Mouse (Mus musculus): ENCODE data around the gene Hoxa11. TPM values are rescaled to one million over a fixed set of nuclear protein-coding genes. Genes with fewer than 3 reads are reported as not detected.

Gene Hoxa11
- total RNA-seq, 2 experiments from 2014 or later: not detected

DNA sequence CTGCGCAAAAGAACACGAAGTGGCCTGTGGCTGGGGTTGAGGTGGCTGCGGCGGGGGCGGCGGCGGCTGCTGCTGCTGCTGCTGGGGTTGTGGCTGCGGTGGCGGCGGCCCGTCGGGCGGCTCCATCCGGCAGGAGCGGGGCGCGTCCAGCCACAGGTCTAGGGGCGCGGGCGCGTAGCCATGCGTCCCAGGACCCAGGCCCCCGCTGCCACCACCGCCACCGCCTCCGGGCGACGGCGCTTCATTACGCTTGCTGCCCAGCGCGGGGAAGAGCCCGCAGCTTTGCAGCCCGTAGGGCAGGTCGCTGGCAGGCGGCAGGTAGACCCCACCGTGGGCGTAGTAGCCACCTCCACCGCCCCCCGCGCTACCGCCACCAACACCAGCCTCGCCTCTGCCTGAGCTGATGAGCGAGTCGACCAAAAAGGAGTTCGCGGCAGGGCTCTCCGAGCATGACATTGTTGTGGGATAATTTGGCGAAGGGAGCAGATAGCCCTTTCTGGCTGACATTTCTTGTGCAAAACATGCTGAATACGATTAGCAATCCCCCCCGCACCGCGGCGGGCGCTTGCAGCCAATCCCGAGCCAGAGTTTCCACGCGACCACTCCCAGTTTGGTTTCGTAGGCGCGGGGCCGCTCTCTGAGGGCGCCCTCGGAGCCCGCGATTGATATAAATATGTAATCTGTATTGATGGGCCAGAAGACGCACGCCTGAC lies 11.0 kb downstream of the Hoxa11 start:
- ATAC-seq (replicated peaks; ENCODE audit: low FRiP score, poor library complexity, severe bottlenecking): no peak

DNA sequence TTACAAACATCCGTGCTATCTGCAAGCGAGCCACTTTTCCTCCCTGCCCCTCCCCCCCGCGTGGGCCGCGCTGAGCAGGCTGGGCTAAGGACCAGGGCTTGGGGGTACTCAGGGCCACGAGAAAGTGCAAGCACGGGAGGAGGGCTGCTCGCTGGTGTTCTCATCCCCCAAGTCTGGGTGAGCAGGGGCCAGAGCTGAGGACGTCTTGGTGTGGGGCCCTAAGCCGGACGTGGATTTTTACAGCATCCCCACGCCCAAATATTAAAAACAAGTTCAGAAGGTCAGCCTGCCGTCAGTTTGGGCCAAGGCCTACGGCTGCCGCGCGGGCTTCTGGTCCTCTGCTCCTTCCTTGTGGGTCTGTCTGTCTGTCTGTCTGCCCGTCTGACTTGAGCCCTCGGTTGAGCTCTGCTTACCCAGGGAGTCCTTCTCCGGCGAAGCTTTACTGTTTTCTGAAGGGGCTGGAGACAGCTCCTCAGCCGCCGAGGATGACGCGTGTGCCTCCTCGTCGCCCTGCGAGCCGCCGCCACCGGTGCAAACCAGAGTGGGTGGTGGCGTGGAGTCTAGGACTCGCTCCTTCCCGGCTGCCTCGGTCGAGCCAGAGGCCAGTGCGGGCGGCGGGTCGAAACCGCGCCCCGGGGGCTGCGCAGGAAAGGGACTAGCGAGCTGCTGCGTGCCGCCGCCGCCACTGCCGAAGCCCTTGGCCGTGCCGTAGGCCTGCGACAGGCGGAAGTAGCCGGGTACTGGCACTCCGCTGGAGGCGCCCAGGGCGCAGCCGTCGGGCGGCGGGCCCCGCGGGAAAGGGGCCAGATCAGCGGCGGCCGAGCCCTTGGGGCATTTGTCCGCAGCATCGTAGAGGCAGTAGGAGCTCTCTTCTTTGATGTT lies 11.8 kb downstream of the Hoxa11 start:
- no peak for ATAC-seq (replicated peaks; ENCODE audit: low FRiP score, poor library complexity, severe bottlenecking)

DNA sequence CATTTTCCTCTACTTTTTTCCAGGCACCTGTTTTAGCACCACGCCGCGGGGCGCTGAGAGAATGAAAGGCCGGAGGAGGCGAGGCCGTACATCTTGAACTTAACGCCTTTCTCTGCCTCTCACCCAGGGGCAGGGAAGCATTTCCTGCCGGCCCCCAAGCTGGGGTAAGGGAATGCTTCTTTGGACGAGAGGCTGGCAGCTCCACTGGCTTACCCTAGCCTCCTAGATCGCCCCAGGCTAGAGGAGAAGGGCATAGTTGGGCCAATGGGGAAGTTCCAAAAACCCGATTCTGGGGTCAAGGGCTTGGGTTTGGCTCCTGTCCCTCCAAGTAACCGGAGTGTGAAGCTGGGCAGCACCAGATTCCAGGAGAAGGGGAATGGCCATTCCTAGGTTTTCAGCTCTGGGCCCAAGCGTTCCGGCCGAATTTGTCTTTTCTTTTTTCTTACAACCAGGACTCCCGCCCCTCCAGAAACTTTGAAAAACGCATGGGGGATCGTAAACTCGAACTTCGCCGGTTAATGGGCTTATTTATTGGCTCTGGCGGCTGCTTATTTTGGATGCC lies 12.5 kb downstream of the Hoxa11 start:
- no peak for ATAC-seq (replicated peaks; ENCODE audit: low FRiP score, poor library complexity, severe bottlenecking)

DNA sequence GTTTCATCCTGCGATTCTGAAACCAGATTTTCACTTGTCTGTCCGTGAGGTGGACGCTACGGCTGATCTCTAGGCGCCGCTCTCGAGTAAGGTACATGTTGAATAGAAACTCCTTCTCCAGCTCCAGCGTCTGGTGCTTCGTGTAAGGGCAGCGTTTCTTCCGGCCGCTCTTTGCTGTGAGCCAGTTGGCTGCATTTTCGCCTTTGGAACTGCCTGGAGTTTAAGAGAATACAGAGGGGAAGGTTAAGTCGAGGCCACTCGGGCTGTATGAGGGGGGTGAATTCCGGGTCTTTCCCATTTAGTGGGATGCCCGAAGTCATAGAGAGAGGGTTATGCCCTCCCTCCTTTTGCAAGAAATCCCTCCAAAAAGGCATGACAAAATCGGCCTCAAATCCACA lies 13.0 kb downstream of the Hoxa11 start:
- ATAC-seq (replicated peaks; ENCODE audit: low FRiP score, poor library complexity, severe bottlenecking): no peak

DNA sequence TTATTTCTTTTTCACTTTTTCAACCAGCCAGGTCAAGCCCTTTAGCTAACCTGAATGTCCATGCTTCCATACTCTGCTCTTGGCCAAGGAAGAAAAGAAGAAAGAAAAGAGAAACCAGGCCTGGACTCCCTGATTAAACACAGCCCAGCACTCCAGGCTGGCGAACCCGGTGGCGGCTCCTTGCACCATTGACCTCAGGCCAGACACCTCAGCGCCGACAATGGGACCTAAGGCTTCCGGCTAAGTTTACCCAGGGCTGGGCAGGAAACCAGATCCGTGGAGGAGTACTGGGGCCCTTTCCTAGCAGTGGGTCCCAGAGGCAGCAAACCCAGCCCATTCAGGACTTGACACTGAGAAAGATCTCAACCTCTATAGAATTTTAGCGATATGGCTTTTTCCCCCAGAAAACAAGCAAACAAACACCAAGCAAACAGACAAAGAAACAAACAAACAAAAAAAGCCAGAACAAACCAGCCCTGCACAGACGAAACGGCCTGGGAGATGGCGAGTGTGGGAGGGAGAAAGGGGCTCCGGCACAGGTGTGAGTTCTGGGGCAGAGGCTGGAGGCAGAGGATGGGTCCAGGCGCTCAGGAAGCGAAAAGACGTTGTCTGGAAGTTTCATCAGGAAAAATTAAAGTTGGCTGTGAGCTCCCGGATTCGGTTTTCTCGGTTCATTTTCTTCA lies 13.6 kb downstream of the Hoxa11 start:
- ATAC-seq (replicated peaks; ENCODE audit: low FRiP score, poor library complexity, severe bottlenecking): no peak

DNA sequence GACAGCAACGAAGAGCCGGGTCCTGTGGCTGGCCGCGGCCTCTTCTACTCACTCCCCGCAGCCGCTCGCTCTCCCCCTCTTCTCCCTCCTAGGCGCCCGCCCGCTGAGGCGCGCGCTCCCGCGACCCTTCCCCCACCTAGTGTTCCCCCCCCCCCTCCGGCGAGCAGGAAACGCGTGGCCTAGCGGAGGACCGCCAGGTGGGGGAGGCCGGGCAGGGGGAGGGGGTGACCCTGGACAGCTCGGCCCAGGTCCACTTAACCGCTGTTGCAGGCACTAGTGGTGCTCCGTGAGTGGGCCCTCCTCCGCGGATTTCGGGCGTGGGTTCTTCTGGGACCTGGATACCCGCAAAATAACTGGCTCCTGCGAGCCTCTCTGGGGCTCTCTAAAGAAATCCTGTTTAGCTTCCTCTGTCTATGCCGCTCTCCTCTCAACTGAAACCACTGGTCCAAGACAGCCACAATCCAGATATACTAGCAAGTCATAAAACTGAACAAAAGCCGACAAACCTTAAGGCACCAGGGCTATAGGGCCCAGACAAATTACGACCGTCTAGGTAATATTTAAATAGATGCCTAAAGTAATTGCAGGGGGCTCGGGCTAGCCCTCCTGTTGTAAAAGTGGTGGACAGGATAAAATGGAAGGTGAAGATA lies 15.0 kb downstream of the Hoxa11 start, which contains the start of gene Hoxa9:
Hoxa9 (minus strand) TSS at position 574 of the 650 bp plus-strand sequence.
- ATAC-seq (replicated peaks; ENCODE audit: low FRiP score, poor library complexity, severe bottlenecking): no peak

DNA sequence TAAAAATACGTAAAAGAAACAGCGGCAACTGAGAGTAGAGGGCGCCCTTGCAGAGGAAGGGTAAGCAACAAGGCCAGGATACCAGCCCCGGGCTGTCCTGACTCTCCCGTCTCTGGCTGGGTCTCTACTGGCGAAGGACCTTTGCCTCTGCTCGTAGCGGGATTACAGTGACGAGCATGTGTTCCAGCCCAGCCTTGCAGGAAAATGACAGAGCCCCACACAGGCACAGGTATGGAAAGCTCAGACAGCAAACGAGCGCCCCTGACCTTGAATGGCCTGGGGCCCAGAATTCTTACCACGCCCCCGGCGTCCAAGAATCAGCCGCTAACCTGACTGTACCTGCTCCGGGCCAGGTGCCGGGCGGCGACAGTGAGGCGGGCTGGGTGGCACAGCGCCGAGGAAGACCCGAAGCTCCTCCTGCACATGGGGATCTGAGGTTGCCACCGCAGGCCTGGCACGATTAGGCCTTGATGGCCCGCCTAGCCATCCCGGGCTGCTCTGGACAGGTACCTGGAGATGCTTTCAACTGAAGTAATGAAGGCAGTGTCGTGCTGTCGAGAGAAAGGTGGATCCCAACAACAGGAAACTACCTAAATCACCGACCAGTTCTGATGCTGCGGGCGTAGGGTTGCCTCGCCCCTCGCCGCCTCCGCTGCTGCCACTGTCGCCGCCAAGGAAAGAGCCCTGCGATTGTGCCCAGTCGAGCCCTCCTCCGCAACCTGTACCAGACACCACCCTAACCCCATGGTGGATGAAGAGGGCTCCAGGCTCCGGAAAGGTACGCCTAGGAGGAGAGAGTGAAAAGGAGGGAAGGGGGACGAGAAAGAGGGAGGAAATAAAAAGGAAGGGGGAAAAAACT lies 15.8 kb downstream of the Hoxa11 start:
- no peak for ATAC-seq (replicated peaks; ENCODE audit: low FRiP score, poor library complexity, severe bottlenecking)

DNA sequence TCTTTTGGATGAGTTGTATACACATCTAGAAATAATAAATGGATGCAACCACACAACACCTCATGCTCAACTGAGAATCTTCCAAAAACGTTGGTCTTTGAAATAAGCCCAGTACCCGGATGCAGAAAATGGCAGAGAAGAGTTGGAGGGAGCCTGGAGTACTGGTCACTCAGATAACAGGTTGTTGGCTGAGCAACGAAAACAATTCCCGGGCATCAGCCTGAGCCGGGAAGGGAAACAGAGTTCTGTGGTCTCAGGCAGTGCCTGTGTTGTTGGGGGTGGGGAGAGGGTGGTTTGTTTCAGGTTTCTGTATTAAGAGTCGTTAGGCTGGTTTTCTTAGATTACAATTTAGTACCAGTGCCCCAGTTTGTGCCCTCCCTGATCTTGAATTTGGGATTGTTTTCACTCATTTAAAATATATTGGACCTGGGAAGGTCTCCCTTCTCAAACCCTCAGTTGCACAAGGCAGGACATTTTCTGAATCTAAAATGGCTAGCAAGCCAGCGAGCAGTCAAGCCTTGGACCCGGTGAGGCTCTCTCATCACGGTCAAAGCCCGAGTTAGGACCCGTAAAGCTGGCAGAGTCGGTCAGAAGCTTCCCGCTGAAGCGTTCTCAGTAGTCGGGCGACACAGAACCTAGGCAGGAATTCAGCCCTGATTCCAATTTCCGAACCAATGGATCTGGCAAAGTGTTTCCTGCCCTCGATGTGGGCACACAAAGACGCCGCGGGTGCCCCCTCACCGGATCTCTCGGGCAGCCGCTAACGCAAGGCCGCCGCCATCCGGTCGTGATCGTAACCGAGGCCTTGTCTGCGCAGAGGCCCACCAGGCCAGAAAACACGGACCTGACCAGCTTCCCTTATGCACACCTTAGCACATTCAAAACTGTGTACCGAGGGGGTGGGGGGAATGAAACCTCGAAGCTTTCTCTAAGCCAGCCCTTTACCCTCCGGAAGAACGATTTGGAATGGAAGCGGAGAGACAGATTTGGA lies 16.8 kb downstream of the Hoxa11 start:
- no peak for ATAC-seq (replicated peaks; ENCODE audit: low FRiP score, poor library complexity, severe bottlenecking)

DNA sequence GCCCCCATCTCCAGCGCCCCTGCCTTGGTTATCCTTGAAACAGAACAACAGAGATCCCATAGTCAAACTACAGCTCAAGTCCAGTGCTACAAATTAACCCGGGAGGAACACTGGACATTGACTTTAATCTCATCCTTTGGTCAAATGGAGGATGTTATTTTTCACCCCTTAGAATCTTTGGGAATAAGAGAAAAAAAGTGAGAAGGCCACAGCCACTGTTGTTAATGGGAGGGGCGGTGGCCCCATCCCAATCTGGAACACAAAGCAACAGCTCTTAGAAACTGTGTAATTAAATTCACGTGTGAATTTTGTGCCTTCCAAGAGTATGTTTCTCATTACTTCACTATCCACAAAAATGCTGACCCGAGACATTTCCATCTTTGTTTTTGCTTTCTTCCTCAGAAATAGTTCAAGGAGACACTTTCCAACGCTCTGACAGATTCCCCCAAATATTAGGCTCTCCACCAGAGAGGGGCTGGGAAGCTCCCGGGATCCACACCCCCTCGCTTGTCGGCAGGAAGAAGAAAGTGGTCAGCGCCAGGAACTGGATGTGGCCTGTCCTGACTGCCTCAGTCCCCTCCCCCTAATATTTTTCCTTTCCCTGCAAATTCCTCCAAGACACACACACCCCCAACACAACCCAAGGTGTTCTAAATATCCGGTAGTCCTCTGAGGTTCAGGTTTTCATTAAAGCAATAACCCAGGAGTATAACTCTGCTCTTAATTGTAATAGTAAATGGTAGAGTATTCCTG lies 18.0 kb downstream of the Hoxa11 start:
- ATAC-seq (replicated peaks; ENCODE audit: low FRiP score, poor library complexity, severe bottlenecking): no peak

DNA sequence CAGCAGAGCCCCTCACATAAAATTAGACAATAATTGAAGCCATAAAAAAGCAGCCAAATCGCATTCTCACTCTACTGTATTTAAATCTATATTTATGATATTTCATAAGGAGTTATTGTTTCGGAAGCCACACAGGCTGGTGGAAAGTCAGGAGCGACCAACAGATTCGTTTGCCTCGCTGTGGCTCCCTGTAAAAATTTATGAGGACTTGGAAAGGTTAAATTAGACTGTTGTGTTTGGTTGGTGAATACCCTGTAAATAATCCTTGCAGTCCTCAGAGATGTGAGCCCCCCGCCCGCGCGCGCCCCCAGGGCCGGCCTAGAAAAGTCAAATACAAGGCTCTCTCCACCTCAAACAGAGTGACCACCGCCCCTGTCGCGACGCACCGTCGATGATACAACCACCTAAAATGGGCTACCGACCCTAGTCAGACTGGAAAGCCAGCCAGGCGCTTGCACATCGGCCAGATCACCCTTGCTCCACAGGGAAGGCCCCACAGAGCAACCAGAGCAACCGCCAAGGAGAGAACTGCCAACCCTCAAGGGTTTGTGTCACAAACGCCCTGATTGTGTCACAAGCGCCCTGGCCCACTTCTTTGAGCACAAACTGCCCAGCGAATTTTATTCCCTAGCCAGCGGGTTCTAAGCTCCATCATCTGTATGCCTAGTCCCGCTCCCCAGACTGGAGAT lies 18.9 kb downstream of the Hoxa11 start:
- ATAC-seq (replicated peaks; ENCODE audit: low FRiP score, poor library complexity, severe bottlenecking): no peak

DNA sequence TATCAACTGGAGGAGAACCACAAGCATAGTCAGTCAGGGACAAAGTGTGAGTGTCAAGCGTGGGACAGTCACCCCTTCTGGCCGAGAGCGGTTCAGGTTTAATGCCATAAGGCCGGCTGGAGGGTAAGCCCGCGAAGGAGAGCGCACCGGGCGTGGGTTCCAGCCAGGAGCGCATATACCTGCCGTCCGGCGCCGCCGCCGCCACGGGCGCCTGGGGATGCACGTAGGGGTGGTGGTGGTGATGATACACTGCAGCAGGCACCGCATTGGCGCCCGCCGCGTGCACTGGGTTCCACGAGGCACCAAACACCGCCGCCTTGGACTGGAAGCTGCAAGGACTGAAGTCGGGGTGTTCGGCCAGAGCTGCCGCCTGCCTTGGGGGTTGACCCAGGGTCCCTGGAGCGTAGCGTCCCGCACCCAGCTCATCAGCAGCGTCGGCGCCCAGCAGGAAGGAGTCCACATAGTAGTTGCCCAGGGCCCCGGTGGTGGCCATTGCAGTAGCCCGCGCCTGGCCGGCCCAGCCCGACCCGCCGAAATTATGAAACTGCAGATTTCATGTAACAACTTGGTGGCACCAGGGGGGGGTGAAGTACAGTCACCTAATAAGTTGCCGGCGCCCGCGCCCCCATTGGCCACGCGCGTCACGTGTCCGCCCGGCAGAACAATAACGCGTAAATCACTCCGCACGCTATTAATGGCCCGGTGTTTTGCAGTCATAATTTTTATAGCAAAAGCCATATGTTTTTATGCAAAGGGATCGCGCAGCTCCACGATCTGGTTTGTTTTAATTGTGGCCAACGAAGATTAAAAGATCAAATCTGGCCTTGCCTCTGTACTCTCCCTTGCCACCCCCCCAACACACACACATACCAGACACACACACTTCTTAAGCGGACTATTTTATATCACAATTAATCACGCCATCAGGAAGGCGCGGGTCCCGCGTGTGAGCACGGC lies 19.7 kb downstream of the Hoxa11 start:
- no peak for ATAC-seq (replicated peaks; ENCODE audit: low FRiP score, poor library complexity, severe bottlenecking)

DNA sequence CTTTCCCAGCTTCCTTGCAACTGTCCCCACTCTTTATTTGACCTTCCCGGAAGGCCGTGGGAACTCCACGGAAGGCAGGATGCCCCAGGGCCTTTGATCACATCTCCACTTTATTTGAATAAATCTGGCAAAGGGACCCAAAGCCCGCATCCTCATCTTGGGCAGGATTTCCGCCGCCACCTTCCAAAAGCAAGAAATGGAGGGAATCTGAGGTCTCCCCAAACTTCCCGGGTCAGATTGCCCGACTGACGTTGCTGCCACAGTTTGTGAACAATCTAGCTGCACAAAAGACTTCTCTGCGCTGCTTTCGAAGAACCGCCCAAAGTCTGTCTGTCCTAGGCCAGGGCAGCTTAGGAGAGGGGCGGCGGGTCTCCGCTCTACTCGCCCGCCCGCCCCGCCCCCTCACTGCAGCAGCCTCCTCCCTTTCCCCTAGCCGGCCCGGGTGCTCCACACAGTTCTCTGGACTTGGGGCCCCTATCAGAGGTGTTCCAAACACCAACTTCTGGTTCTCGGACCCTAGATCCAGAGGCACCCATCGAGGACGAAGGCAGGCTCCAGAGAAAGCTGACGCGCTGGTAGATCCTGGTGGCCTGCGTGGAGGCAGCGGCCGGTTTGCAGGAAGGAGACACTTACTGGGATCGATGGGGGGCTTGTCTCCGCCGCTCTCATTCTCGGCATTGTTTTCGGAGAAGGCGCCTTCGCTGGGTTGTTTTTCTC lies 20.6 kb downstream of the Hoxa11 start:
- no peak for ATAC-seq (replicated peaks; ENCODE audit: low FRiP score, poor library complexity, severe bottlenecking)

DNA sequence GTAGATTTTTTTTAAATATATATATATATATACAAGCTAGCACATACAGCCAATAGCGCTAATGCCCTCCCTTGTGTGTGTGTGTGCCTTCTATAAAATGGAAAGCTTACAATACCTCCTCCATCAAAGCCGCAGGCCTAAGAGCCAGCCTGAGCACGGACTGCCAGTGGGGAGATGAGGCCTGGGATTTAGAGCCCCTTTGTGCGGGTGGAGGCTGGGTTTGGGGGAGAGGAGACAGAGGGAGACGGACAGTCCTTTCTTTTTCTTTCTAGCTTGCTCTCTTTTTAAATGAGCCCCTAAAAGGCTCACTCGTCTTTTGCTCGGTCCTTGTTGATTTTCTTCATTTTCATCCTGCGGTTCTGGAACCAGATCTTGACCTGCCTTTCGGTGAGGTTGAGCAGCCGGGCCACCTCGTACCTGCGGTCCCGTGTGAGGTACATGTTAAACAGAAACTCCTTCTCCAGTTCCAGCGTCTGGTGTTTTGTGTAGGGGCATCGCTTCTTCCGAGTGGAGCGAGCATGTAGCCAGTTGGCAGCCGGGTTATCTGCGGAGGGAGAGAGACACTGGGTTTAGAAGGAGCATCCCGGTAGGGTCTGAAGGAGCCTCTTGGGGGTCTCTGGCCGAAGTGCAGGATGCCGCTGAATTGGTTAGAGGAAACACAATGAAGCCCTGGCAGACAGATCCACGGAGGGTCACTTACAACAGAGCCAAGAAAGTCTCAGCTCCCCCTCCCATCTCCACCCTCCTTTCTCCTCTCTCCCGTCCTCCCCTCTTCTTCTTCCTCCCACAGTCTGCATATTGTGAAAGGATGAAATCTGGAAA lies 21.5 kb downstream of the Hoxa11 start:
- ATAC-seq (replicated peaks; ENCODE audit: low FRiP score, poor library complexity, severe bottlenecking): no peak

DNA sequence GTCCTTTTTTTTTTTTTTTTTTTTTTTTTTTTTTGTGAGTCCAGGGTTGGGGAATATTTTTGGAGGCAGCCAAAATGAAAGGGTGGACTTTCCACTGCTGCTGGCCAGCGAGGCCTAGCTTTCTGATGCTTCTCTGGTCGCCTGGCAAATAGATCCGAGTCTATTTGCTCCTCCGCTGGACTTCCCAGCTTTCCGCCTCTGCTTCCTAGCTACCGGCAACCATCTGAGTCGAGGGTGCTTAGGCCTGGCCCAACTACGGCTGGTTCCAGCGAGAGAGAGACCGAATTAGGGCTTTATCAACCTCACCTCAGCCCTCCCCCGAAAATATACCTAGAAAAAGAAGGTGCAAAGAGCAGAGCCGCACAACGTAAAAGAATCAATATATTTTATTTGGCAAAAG lies 22.9 kb downstream of the Hoxa11 start:
- no peak for ATAC-seq (replicated peaks; ENCODE audit: low FRiP score, poor library complexity, severe bottlenecking)

Measured in erythroid progenitor cell, adult 5-6 weeks (primary cell).